In the genomic region with DNA sequence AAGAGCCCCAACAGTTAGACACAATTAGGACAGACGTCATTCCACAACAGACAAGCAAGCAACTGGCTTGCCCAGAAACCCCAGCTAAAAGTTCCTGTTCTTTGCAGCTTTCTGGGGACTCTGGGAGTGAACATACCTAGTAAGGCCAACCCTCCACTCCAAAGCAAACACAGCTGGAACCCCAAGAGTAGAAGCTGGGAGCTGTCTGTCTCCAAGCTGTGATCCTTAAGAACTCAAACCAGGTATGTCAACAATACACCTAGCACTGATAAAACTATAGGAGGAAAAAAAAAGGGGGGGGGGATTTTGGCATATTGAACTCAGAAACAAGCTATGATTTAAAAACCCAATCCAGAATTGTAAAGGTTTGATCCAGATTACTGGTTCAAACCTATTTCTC, we compare ENCODE assay signal across 23 mouse cellular contexts.
"Had no signal": no experiment of that assay in that cellular context is flagged by ENCODE, and none has a peak within 500 bp of the region (broad histone marks: within the 10 kb centered on the region; RNA-seq: fewer than 3 reads in every experiment).

No protein-coding gene starts in this region.

- H3K4me2 ChIP-seq: limb, embryonic 12.5 days; limb, embryonic 15.5 days; liver, embryonic 12.5 days; liver, embryonic 15.5 days; midbrain, embryonic 13.5 days; neural tube, embryonic 13.5 days had no signal

- H3K9ac ChIP-seq: limb, embryonic 12.5 days; limb, embryonic 15.5 days; liver, embryonic 12.5 days; liver, embryonic 15.5 days; midbrain, embryonic 13.5 days; neural tube, embryonic 13.5 days had no signal

- DNase-seq: kidney, adult 18-20 months; kidney, adult 9 months; kidney, postnatal 14 days; kidney, postnatal 4 days; left cerebral cortex, postnatal 4 days; lung, adult 18-20 months; right cerebral cortex, adult 18-20 months; right cerebral cortex, postnatal 14 days; spleen, adult 18-20 months; thymus, adult 18-20 months; thymus, postnatal 14 days had no signal

- H3K4me3 ChIP-seq: limb, embryonic 12.5 days; limb, embryonic 15.5 days; liver, embryonic 12.5 days; liver, embryonic 15.5 days; megakaryocyte, embryonic 14.5 days; midbrain, embryonic 10.5 days; midbrain, embryonic 13.5 days; myocyte; neural tube, embryonic 13.5 days had no signal

- H3K9me3 ChIP-seq: limb, embryonic 12.5 days; limb, embryonic 15.5 days; liver, embryonic 12.5 days; liver, embryonic 15.5 days; megakaryocyte, embryonic 14.5 days; midbrain, embryonic 10.5 days; midbrain, embryonic 13.5 days; neural tube, embryonic 13.5 days had no signal

- H3K27me3 ChIP-seq: limb, embryonic 12.5 days; limb, embryonic 15.5 days; liver, embryonic 12.5 days; liver, embryonic 15.5 days; megakaryocyte, embryonic 14.5 days had no signal

- H3K4me1 ChIP-seq: liver, embryonic 15.5 days had no signal

- ATAC-seq: inflammation-experienced regulatory T-cells, adult 6 months; intestine, embryonic 16.5 days; liver, embryonic 12.5 days had no signal

- H3K27ac ChIP-seq: hindbrain, postnatal 0 days; limb, embryonic 12.5 days; limb, embryonic 15.5 days; liver, embryonic 12.5 days; liver, embryonic 15.5 days; midbrain, embryonic 10.5 days; midbrain, embryonic 13.5 days; neural tube, embryonic 13.5 days had no signal

- H3K36me3 ChIP-seq: limb, embryonic 12.5 days; limb, embryonic 15.5 days; liver, embryonic 12.5 days; liver, embryonic 15.5 days; midbrain, embryonic 10.5 days; midbrain, embryonic 13.5 days; neural tube, embryonic 13.5 days had no signal
